Mouse (Mus musculus) spleen, postnatal 14 days (tissue): Measurements from ENCODE around the gene Kcne1l.

Source experiments
- DNase-seq, 2 experiments: peaks; one replicate each; pipeline ENCODE4 v3.0.0; 2021 to 2022; ENCODE audit warnings: low spot score in 2 of 2

The Kcne1l gene

GRCm38 (mm10) chrX:142305869-142306581 lies at the start of gene Kcne1l:
Kcne1l (minus strand) TSS chrX:142306294.
- no peak for DNase-seq

GRCm38 (mm10) chrX:142336207-142336606 lies 30.1 kb upstream of the Kcne1l start:
- no peak for DNase-seq

DNA sequence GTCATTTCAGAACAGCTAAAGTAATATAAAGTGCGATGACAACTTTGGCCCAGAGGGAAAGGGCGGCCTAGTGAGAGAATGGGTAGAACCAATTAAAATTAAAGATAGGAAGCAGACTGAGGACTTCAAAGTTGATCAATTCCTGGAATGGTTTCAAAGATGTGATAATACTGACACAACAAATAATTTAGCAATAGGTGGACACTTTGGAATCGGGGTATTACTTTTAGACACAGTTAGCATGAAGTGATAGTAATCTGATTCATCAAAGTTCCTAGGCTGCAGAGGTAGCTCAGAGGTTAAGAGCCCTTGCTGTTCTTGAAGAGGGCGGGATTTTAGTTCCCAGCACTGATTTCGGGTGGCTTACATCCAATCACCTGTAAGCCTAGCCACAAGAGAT lies 29.4 kb upstream of the Kcne1l start:
- DNase-seq = no peak

DNA sequence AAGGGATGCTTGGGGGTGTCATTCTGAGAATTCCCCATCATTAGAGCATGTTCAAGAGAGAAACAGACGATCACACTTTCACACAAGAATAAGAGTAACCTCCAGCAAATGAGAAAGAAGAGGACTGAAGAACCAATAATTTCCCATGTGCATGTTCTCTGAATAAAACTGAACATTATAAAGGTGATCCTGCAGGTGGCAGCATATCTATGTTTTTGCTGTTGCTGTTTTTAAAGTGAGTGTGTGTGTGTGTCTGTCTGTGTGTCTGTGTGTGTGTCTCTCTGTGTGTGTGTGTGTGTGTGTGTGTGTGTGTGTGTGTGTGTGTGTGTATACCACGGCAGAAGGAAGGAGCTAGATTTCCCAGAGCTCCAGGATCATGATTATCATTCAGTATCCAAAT lies 19.7 kb upstream of the Kcne1l start:
- no peak for DNase-seq

DNA sequence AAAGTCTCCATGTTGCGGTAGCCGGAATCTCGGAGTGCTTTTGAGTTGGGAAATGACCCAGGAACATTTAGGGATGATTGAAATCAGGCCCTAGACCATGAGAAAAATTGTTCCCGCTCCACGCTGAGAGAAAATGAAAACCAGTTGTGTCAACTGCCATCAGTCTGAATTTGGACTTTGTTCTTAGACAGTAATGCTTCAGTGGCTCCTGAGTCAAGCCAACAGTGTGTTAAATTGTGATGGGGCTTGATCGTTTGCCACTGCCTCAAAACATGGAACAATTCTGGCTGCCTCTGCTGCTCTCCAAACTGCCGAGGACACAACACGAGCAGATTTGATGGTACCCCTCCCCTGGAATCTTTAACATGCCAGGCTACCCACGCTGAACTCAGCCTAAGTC lies 10.0 kb upstream of the Kcne1l start:
- no peak for DNase-seq

DNA sequence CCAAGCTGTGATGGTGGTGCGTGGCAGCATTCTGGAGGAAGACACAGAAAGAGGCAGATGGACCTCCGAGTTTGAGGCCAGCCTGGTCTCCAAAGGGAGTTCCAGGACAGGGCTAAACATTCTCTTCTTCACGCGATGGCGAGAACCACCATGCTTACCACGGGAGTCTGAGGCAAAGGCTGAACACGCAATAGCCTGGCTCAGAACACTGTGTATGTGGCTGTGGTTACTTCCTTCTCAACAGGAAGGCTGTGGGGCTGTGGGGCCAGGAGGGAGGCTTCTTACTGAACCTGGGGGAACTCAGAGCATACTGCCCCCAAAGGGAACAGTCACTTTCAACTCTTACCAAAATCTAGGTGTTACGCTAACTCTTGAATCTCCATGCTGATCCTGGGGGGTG lies 9.2 kb upstream of the Kcne1l start:
- DNase-seq = no peak

DNA sequence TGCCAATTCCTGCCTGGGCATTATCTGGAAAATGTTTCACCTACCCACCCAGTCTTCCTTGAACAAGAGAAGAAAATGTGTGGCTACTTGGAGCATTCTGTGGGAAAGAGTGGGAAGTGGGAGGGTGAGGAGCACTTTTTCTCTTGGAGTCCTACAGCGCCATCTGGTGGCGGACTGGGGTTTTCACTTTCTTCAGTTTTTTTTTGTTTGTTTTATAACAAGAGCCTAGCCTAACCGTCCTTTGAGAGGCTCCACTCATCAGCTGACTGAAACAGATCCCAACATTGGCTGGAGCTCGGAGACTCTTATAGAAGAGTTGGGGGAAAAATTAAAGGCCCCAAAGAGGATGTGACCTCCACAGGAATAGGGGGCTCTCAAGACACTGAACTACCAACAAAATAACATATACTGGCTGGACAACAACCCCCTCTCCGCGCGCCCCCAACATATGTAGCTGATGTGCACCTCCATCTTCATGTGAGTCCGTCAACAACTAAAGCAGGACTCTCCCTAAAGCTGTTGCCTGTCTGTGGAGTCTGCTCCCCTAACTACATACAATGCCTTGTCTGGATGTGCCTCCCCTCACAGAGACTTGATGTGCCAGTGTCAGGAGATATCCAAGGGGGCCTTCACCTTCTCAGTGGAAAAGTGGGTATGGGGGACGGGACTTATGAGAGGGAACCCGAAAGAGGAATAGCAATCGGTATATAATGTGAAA lies 8.4 kb upstream of the Kcne1l start:
- DNase-seq = no peak

- no peak for DNase-seq
Observed at GRCm38 (mm10) chrX:142310431-142310830, 4.3 kb upstream of the Kcne1l start.

DNA sequence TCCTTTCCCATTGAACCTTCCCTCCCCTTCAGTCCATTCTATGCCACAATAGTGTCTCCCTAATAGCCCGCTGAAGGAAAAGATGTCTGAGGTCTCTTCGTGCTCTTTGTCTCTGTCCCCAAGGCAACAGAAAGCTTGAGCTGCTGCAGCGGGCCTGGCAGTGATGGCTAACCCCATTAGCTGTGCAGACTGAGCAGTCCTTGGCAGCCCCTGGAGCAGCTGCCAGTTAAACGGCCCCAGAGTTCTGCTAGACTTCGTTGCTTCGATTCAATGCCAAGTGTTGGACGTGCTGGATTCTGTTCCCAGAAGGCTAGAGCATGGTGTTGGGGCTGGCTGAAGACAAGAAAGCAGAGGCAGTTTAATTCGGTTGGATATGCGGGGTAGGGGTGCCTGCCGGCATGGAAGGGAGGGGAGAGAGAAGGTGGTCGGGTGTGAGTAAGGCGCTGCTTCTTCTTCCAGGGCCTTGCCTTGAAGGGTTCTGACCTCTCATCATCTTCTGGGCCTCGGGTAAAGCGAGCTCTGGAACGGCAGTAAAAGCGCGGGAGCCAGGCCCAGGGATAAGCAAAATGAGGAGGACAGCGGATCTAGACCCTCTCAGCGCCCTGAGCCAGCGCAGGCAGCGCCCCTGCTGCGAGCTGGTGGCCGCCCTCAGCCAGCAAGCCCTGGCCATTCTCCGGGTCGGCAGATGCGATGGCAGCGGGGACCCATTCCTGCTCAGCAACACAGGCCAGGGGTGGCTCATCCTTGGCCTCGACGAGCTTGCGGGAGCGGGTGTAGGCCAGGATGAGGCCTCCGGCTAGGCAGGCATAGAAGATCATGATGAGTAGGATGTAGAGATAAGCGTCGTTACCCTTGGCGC lies 855 bp downstream of the Kcne1l start:
- no peak for DNase-seq

GRCm38 (mm10) chrX:142304592-142304991 lies 1.5 kb downstream of the Kcne1l start:
- no peak for DNase-seq

GRCm38 (mm10) chrX:142303456-142303855 lies 2.6 kb downstream of the Kcne1l start:
- DNase-seq = no peak

GRCm38 (mm10) chrX:142285905-142286304 lies 20.2 kb downstream of the Kcne1l start:
- no peak for DNase-seq

DNA sequence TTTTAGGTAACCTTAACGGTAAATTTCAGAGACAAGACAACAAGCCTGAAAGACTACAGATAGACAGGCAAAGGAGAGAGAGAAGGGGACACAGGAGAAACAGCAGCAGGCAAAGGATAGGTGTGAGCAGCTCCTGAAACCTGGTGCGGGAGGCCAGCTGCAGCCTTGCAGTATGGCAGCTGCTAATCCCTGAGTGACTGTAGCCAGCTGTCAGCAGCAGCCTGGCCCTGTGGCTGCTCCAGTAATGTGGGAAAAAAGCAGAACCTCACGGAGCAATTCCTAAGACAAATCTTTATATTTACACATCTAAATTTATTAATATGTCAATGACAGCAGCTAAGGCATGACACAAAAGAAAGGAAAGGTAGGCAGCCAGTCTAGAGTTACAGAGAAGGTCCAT lies 29.5 kb downstream of the Kcne1l start:
- no peak for DNase-seq

GRCm38 (mm10) chrX:142276031-142276430 lies 30.1 kb downstream of the Kcne1l start:
- no peak for DNase-seq
